Mouse (Mus musculus) midbrain, embryonic 16.5 days (tissue): Measurements from ENCODE around the gene Trim3. TPM values are rescaled to one million over a fixed set of nuclear protein-coding genes. Genes with fewer than 3 reads are reported as not detected.
A peak's percentile ranks its signal among the peaks of the same experiment; 100 is the strongest.

Source experiments
- ATAC-seq: fragments of 200-750 bp; cut with Nextera tagmentation; 2 replicates; pipeline ENCODE4 v1.8.0; 2017; ENCODE audit warnings: moderate TSS enrichment
- H3K27ac ChIP-seq: fragments of 300-500 bp; sonication (generic); 2 replicates; pipeline ENCODE4 v1.5.1; 2014; ENCODE audit warnings: mild to moderate bottlenecking, low read length, mixed read lengths
- H3K27me3 ChIP-seq: fragments of 300-500 bp; sonication (generic); 2 replicates; pipeline ENCODE4 v1.6.1; 2014; ENCODE audit warnings: low read depth, low read length, mixed read lengths; ENCODE audit not compliant: control insufficient read depth, insufficient read depth
- H3K36me3 ChIP-seq: fragments of 300-500 bp; sonication (generic); 2 replicates; pipeline ENCODE4 v1.6.1; 2014; ENCODE audit warnings: mild to moderate bottlenecking, low read length, moderate library complexity, mixed read lengths; ENCODE audit not compliant: control insufficient read depth, insufficient read depth
- H3K4me1 ChIP-seq: fragments of 300-500 bp; sonication (generic); 2 replicates; pipeline ENCODE4 v1.6.1; 2014; ENCODE audit warnings: mild to moderate bottlenecking, low read length, mixed read lengths; ENCODE audit not compliant: control insufficient read depth, insufficient read depth
- H3K4me2 ChIP-seq: fragments of 300-500 bp; sonication (generic); 2 replicates; pipeline ENCODE4 v1.6.1; 2014; ENCODE audit warnings: mild to moderate bottlenecking, low read length, mixed read lengths
- H3K4me3 ChIP-seq: fragments of 300-500 bp; sonication (generic); 2 replicates; pipeline ENCODE4 v1.5.1; 2014; ENCODE audit warnings: low read depth, mild to moderate bottlenecking, low read length, moderate library complexity, mixed read lengths
- H3K9ac ChIP-seq: fragments of 300-500 bp; sonication (generic); 2 replicates; pipeline ENCODE4 v1.6.1; 2014; ENCODE audit warnings: low read depth, low read length, mixed read lengths
- H3K9me3 ChIP-seq: fragments of 300-500 bp; sonication (generic); replicated peaks from 2 replicates; pipeline ENCODE4 v1.6.1; 2014; ENCODE audit warnings: mild to moderate bottlenecking, low read length, mixed read lengths; ENCODE audit not compliant: control insufficient read depth, poor library complexity, severe bottlenecking
- WGBS: fragments of 180-500 bp; shearing (Covaris S2); extraction: QIAGEN DNeasy Blood & Tissue Kit; methylation state at CpG from one replicate; pipeline ENCODE4 v1.1.7; 2014; 5-methylcytosine and 5-hydroxymethylcytosine counted together
- polyA plus RNA-seq: library from polyadenylated mRNA; unstranded; fragments of >200 nt; fragmentation: Nextera tagmentation; extraction: Ambion mirVana; gene quantifications from 2 replicates; pipeline ENCODE4 v1.2.1, GENCODE M21; 2015

The Trim3 gene
- polyA plus RNA-seq, 1 experiment from 2014 or later = 117 TPM

GRCm38 (mm10) chr7:105581959-105582358, 51.4 kb downstream of the Trim3 start:
- Histone ChIP-seq H3K9me3 (no peaks in the 10 kb centered on the region), H3K4me2 (peak overlapping the region; percentile 82), H3K4me3 (peak overlapping the region; percentile 88), H3K36me3 (no peaks in the 10 kb centered on the region), H3K4me1 (peaks cover 29% of the 10 kb centered on the region), H3K27me3 (no peaks in the 10 kb centered on the region), H3K27ac (peak overlapping the region; percentile 98), H3K9ac (peak overlapping the region; percentile 93)
- ATAC-seq = no peak
- WGBS = 75% methylated on average over 2 of the region's 2 CpGs

- Histone ChIP-seq H3K27me3 (no peaks in the 10 kb centered on the region), H3K4me2 (peak within 1 kb of the TSS; percentile 82), H3K4me1 (peaks cover 32% of the 10 kb centered on the region), H3K9me3 (no peaks in the 10 kb centered on the region), H3K27ac (peak within 1 kb of the TSS; percentile 98), H3K4me3 (peak within 1 kb of the TSS; percentile 88), H3K36me3 (no peaks in the 10 kb centered on the region), H3K9ac (peak within 1 kb of the TSS; percentile 93)
- ATAC-seq = peak; percentile 94
- WGBS = under 1% methylated on average over 31 of the region's 54 CpGs
These were observed 52.2 kb downstream of the Trim3 start, which contains the start of gene Apbb1 for GRCm38 (mm10) chr7:105581094-105581703. Apbb1 (minus strand) TSS chr7:105581653.

- Histone ChIP-seq H3K9ac (peak overlapping the region; percentile 93), H3K4me3 (peak overlapping the region; percentile 88), H3K27me3 (no peaks in the 10 kb centered on the region), H3K4me1 (peaks cover 35% of the 10 kb centered on the region), H3K27ac (peak overlapping the region; percentile 98), H3K36me3 (no peaks in the 10 kb centered on the region), H3K9me3 (no peaks in the 10 kb centered on the region), H3K4me2 (peak overlapping the region; percentile 82)
- whole genome bisulfite sequencing = 0% methylated on average over 18 of the region's 22 CpGs
- peak; percentile 72 for ATAC-seq
These were observed 52.7 kb downstream of the Trim3 start for GRCm38 (mm10) chr7:105580627-105581089.

GRCm38 (mm10) chr7:105578481-105578880, 54.9 kb downstream of the Trim3 start:
- H3K9me3 ChIP-seq = no peaks in the 10 kb centered on the region
- no peak overlapping the region for H3K27ac ChIP-seq
- no peaks in the 10 kb centered on the region for H3K27me3 ChIP-seq
- H3K36me3 ChIP-seq = peaks cover 10% of the 10 kb centered on the region; the same call in 1 of the 2 replicates
- 79% methylated on average over 2 of the region's 2 CpGs for WGBS
- H3K9ac ChIP-seq = no peak overlapping the region
- no peak overlapping the region for H3K4me3 ChIP-seq
- H3K4me2 ChIP-seq = no peak overlapping the region
- peaks cover 42% of the 10 kb centered on the region for H3K4me1 ChIP-seq
- no peak for ATAC-seq

- H3K9ac ChIP-seq = no peak overlapping the region
- H3K4me2 ChIP-seq = no peak overlapping the region
- no peak for ATAC-seq
- no peak overlapping the region for H3K4me3 ChIP-seq
- peaks cover 15% of the 10 kb centered on the region; the same call in 1 of the 2 replicates for H3K36me3 ChIP-seq
- no peaks in the 10 kb centered on the region for H3K27me3 ChIP-seq
- no peak overlapping the region for H3K27ac ChIP-seq
- peaks cover 45% of the 10 kb centered on the region for H3K4me1 ChIP-seq
- no peaks in the 10 kb centered on the region for H3K9me3 ChIP-seq
- WGBS = 100% methylated on average over 6 of the region's 6 CpGs
These were observed 55.9 kb downstream of the Trim3 start for GRCm38 (mm10) chr7:105577377-105577871.

GRCm38 (mm10) chr7:105576166-105576748, 57.1 kb downstream of the Trim3 start:
- H3K9ac ChIP-seq = no peak overlapping the region
- no peak for ATAC-seq
- 77% methylated on average over 3 of the region's 3 CpGs for WGBS
- H3K9me3 ChIP-seq = no peaks in the 10 kb centered on the region
- peaks cover 47% of the 10 kb centered on the region for H3K4me1 ChIP-seq
- H3K4me3 ChIP-seq = no peak overlapping the region
- H3K36me3 ChIP-seq = peaks cover 15% of the 10 kb centered on the region; the same call in 1 of the 2 replicates
- H3K27me3 ChIP-seq = no peaks in the 10 kb centered on the region
- no peak overlapping the region for H3K4me2 ChIP-seq
- H3K27ac ChIP-seq = no peak overlapping the region

- Histone ChIP-seq H3K4me1 (peaks cover 57% of the 10 kb centered on the region), H3K4me2 (no peak overlapping the region), H3K9me3 (no peaks in the 10 kb centered on the region), H3K9ac (no peak overlapping the region), H3K27ac (no peak overlapping the region), H3K27me3 (no peaks in the 10 kb centered on the region), H3K36me3 (peaks cover 15% of the 10 kb centered on the region; the same call in 1 of the 2 replicates), H3K4me3 (no peak overlapping the region)
- 88% methylated on average over 4 of the region's 4 CpGs for WGBS
- no peak for ATAC-seq
These were observed 58.8 kb downstream of the Trim3 start for GRCm38 (mm10) chr7:105574537-105574936.

- Histone ChIP-seq H3K4me2 (no peak overlapping the region), H3K4me1 (peaks cover 57% of the 10 kb centered on the region), H3K9me3 (no peaks in the 10 kb centered on the region), H3K9ac (no peak overlapping the region), H3K27me3 (no peaks in the 10 kb centered on the region), H3K27ac (no peak overlapping the region), H3K36me3 (peaks cover 15% of the 10 kb centered on the region; the same call in 1 of the 2 replicates), H3K4me3 (no peak overlapping the region)
- ATAC-seq = no peak
- WGBS = 93% methylated on average over 8 of the region's 8 CpGs
These were observed 60.4 kb downstream of the Trim3 start for GRCm38 (mm10) chr7:105572949-105573348.

GRCm38 (mm10) chr7:105570756-105571155, 62.6 kb downstream of the Trim3 start:
- Histone ChIP-seq H3K27ac (peak overlapping the region; percentile 93; the same call in 1 of the 2 replicates), H3K27me3 (no peaks in the 10 kb centered on the region), H3K4me1 (peaks cover 52% of the 10 kb centered on the region), H3K4me3 (no peak overlapping the region), H3K9ac (no peak overlapping the region), H3K36me3 (peaks cover 32% of the 10 kb centered on the region), H3K9me3 (no peaks in the 10 kb centered on the region), H3K4me2 (peak overlapping the region; percentile 35)
- no peak for ATAC-seq
- WGBS = 78% methylated on average over 4 of the region's 4 CpGs
